Mouse (Mus musculus) telencephalon, adult 2 months (tissue): Measurements from ENCODE around the gene Slc12a5.
A peak's percentile ranks its signal among the peaks of the same experiment; 100 is the strongest.

Experiments
- DNase-seq: peaks from one replicate; pipeline ENCODE4 v3.0.0-alpha.2; 2011; ENCODE audit warnings: low read depth, low spot score

Gene Slc12a5

GRCm38 (mm10) chr2:165032533-165032932, 71.9 kb downstream of the Slc12a5 start:
- DNase-seq = no peak

GRCm38 (mm10) chr2:165033306-165033705, 72.7 kb downstream of the Slc12a5 start:
- no peak for DNase-seq

- peak; percentile 94 for DNase-seq
Measured at GRCm38 (mm10) chr2:165034131-165035057, 73.8 kb downstream of the Slc12a5 start, which contains the start of gene Ncoa5. Ncoa5 (minus strand) TSS chr2:165034867.

GRCm38 (mm10) chr2:165035058-165035431, 74.4 kb downstream of the Slc12a5 start:
- DNase-seq = no peak

- no peak for DNase-seq
Measured at GRCm38 (mm10) chr2:165037415-165037814, 76.8 kb downstream of the Slc12a5 start.

GRCm38 (mm10) chr2:165042126-165042525, 81.5 kb downstream of the Slc12a5 start:
- no peak for DNase-seq

GRCm38 (mm10) chr2:165043090-165043636, 82.6 kb downstream of the Slc12a5 start:
- DNase-seq = peak; percentile 32

- no peak for DNase-seq
Measured at GRCm38 (mm10) chr2:165043729-165044128, 83.1 kb downstream of the Slc12a5 start.

GRCm38 (mm10) chr2:165049044-165049443, 88.4 kb downstream of the Slc12a5 start:
- no peak for DNase-seq
